Mouse (Mus musculus): ENCODE measurements around the gene Hdac4. TPM values are rescaled to one million over a fixed set of nuclear protein-coding genes. Genes with fewer than 3 reads are reported as not detected.

The Hdac4 gene
- polyA plus RNA-seq, 1 experiment from 2014 or later = 15.0 TPM

- ATAC-seq (replicated peaks; ENCODE audit: low FRiP score, low TSS enrichment, low read depth) (no peak), DNase-seq (ENCODE audit: low spot score) (no peak)
- Histone ChIP-seq H3K27me3 (replicated peaks; ENCODE audit: control insufficient read depth, insufficient read depth, low read length) (no peaks in the 10 kb centered on the region), H3K4me3 (ENCODE audit: low read depth, low read length) (no peak overlapping the region), H3K4me2 (ENCODE audit: low read length) (no peak overlapping the region), H3K4me1 (replicated peaks; ENCODE audit: control insufficient read depth, insufficient read depth, low read length) (peaks cover 10% of the 10 kb centered on the region), H3K9me3 (ENCODE audit: control insufficient read depth, low read length) (no peaks in the 10 kb centered on the region), H3K9ac (ENCODE audit: low read length) (no peak overlapping the region), H3K36me3 (ENCODE audit: control insufficient read depth, insufficient read depth, low read length) (no peaks in the 10 kb centered on the region), H3K27ac (ENCODE audit: low read depth) (no peak overlapping the region)
- 73% methylated on average over 5 of the region's 5 CpGs for WGBS
These were observed 82.9 kb downstream of the Hdac4 start for GRCm38 (mm10) chr1:92112591-92112990.

DNA sequence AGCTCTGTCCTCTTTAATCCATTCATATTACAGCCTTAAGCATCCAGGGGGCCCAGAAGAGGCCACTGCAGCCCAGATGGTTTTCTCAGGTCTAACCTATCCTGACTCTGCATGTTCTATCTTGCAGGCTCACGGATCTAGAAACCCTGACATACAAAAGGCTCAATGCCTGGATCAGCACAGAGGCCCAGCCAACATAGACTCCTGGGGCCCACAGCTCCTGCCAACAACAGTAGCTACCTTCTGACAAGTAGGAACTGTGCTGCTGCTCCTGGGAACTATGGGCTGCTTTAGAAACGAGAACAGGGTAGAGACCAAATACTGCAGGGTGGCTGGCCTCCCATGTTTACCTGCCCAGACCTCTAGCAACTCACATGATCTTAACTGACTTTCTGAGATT lies 83.9 kb downstream of the Hdac4 start:
- no peak overlapping the region for H3K27ac ChIP-seq (ENCODE audit: low read depth)
- no peak overlapping the region for H3K9ac ChIP-seq (ENCODE audit: low read length)
- H3K4me1 ChIP-seq (replicated peaks; ENCODE audit: control insufficient read depth, insufficient read depth, low read length) = peaks cover 10% of the 10 kb centered on the region
- 74% methylated on average over 2 of the region's 2 CpGs for WGBS
- no peaks in the 10 kb centered on the region for H3K9me3 ChIP-seq (ENCODE audit: control insufficient read depth, low read length)
- H3K4me2 ChIP-seq (ENCODE audit: low read length) = no peak overlapping the region
- no peaks in the 10 kb centered on the region for H3K27me3 ChIP-seq (replicated peaks; ENCODE audit: control insufficient read depth, insufficient read depth, low read length)
- ATAC-seq (replicated peaks; ENCODE audit: low FRiP score, low TSS enrichment, low read depth) = no peak
- H3K36me3 ChIP-seq (ENCODE audit: control insufficient read depth, insufficient read depth, low read length) = no peaks in the 10 kb centered on the region
- DNase-seq (ENCODE audit: low spot score) = no peak
- H3K4me3 ChIP-seq (ENCODE audit: low read depth, low read length) = no peak overlapping the region

GRCm38 (mm10) chr1:92111026-92111425 lies 84.5 kb downstream of the Hdac4 start:
- Histone ChIP-seq H3K4me3 (ENCODE audit: low read depth, low read length) (no peak overlapping the region), H3K9me3 (ENCODE audit: control insufficient read depth, low read length) (no peaks in the 10 kb centered on the region), H3K4me2 (ENCODE audit: low read length) (no peak overlapping the region), H3K4me1 (replicated peaks; ENCODE audit: control insufficient read depth, insufficient read depth, low read length) (peaks cover 10% of the 10 kb centered on the region), H3K27ac (ENCODE audit: low read depth) (no peak overlapping the region), H3K9ac (ENCODE audit: low read length) (no peak overlapping the region), H3K27me3 (replicated peaks; ENCODE audit: control insufficient read depth, insufficient read depth, low read length) (no peaks in the 10 kb centered on the region), H3K36me3 (ENCODE audit: control insufficient read depth, insufficient read depth, low read length) (no peaks in the 10 kb centered on the region)
- ATAC-seq (replicated peaks; ENCODE audit: low FRiP score, low TSS enrichment, low read depth) (no peak), DNase-seq (ENCODE audit: low spot score) (no peak)
- WGBS = 85% methylated on average over 1 of the region's 1 CpGs

DNA sequence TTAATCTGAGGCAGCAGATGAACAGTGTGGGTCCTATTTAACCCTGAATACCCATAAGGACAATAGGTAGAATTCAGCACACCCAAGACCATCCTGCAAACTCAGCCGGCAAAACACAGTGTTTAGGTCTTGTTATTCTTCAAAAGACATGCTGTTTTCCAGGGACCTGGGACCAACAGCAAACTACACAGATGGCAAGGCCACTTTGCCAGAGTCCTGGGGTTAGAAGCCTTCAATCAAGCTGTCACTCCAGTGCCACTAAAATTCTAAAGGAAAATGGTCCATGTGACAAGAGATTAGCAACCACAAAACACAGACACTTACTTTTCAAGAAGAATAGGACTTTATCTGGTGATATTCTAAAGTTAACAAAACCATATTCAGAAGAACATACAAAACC lies 86.3 kb downstream of the Hdac4 start:
- Histone ChIP-seq H3K36me3 (ENCODE audit: control insufficient read depth, insufficient read depth, low read length) (no peaks in the 10 kb centered on the region), H3K9me3 (ENCODE audit: control insufficient read depth, low read length) (no peaks in the 10 kb centered on the region), H3K27me3 (replicated peaks; ENCODE audit: control insufficient read depth, insufficient read depth, low read length) (no peaks in the 10 kb centered on the region), H3K9ac (ENCODE audit: low read length) (no peak overlapping the region), H3K4me2 (ENCODE audit: low read length) (no peak overlapping the region), H3K4me1 (replicated peaks; ENCODE audit: control insufficient read depth, insufficient read depth, low read length) (peaks cover 10% of the 10 kb centered on the region), H3K4me3 (ENCODE audit: low read depth, low read length) (no peak overlapping the region), H3K27ac (ENCODE audit: low read depth) (no peak overlapping the region)
- DNase-seq (ENCODE audit: low spot score) = no peak
- no peak for ATAC-seq (replicated peaks; ENCODE audit: low FRiP score, low TSS enrichment, low read depth)
- 72% methylated on average over 1 of the region's 1 CpGs for WGBS

DNA sequence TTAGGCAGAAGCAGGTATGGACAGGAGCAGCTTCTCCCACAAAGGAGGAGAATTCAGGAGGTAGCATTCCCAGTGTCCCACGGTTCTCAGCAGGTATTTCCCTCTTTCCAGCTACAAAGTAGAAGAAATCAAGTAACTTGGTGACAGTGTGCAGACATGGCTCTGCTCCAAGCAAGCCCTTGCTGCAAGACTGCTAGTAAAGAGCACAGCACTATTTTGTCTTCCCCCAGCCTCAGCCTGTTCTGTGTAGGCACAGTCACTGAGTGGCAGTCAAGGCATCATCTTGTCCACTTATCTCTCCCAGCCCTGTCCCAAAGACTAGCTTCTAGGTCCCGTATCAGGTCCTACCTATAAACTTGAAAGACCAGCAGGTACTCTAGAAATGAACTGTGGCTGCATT lies 86.9 kb downstream of the Hdac4 start:
- Histone ChIP-seq H3K4me1 (replicated peaks; ENCODE audit: control insufficient read depth, insufficient read depth, low read length) (peaks cover 7% of the 10 kb centered on the region), H3K4me3 (ENCODE audit: low read depth, low read length) (no peak overlapping the region), H3K9ac (ENCODE audit: low read length) (no peak overlapping the region), H3K27me3 (replicated peaks; ENCODE audit: control insufficient read depth, insufficient read depth, low read length) (no peaks in the 10 kb centered on the region), H3K36me3 (ENCODE audit: control insufficient read depth, insufficient read depth, low read length) (no peaks in the 10 kb centered on the region), H3K4me2 (ENCODE audit: low read length) (no peak overlapping the region), H3K9me3 (ENCODE audit: control insufficient read depth, low read length) (no peaks in the 10 kb centered on the region), H3K27ac (ENCODE audit: low read depth) (no peak overlapping the region)
- no peak for DNase-seq (ENCODE audit: low spot score)
- 84% methylated on average over 2 of the region's 2 CpGs for WGBS
- ATAC-seq (replicated peaks; ENCODE audit: low FRiP score, low TSS enrichment, low read depth) = no peak

DNA sequence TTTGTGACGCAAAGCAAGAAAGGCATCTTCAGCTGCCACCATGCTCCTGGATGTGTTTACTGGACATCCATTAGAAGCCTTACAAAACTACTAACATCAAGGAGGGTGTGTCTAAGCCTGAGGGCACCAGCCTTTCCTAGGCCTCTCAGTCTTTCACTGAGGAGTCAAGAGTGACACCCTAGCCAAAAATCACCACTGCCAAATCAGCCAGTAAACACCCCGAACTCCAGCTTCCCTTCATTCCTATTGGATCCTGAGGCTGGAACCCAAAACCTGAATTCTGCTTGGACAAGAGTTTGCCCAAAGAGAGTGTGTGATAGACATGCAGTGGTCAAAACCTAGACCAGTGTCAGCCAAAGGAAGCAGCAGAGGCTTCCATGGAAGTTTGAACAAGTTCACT lies 87.5 kb downstream of the Hdac4 start:
- 91% methylated on average over 2 of the region's 2 CpGs for WGBS
- ATAC-seq (replicated peaks; ENCODE audit: low FRiP score, low TSS enrichment, low read depth) = no peak
- H3K9me3 ChIP-seq (ENCODE audit: control insufficient read depth, low read length) = no peaks in the 10 kb centered on the region

GRCm38 (mm10) chr1:92107521-92107920 lies 88.0 kb downstream of the Hdac4 start:
- 88% methylated on average over 2 of the region's 2 CpGs for WGBS
- Histone ChIP-seq H3K9ac (ENCODE audit: low read length) (no peak overlapping the region), H3K4me1 (replicated peaks; ENCODE audit: control insufficient read depth, insufficient read depth, low read length) (no peaks in the 10 kb centered on the region), H3K36me3 (ENCODE audit: control insufficient read depth, insufficient read depth, low read length) (no peaks in the 10 kb centered on the region), H3K4me3 (ENCODE audit: low read depth, low read length) (no peak overlapping the region), H3K9me3 (ENCODE audit: control insufficient read depth, low read length) (no peaks in the 10 kb centered on the region), H3K27ac (ENCODE audit: low read depth) (no peak overlapping the region), H3K27me3 (replicated peaks; ENCODE audit: control insufficient read depth, insufficient read depth, low read length) (no peaks in the 10 kb centered on the region), H3K4me2 (ENCODE audit: low read length) (no peak overlapping the region)
- no peak for DNase-seq (ENCODE audit: low spot score)
- no peak for ATAC-seq (replicated peaks; ENCODE audit: low FRiP score, low TSS enrichment, low read depth)

More for the DNA sequence above, 87.5 kb downstream of the Hdac4 start:
- H3K27me3 ChIP-seq (replicated peaks; ENCODE audit: control insufficient read depth, insufficient read depth, low read length) = no peaks in the 10 kb centered on the region
- H3K4me1 ChIP-seq (replicated peaks; ENCODE audit: control insufficient read depth, insufficient read depth, low read length) = peaks cover 1% of the 10 kb centered on the region; the same call in 1 of the 2 replicates
- no peak overlapping the region for H3K27ac ChIP-seq (ENCODE audit: low read depth)
- no peak for DNase-seq (ENCODE audit: low spot score)
- H3K4me2 ChIP-seq (ENCODE audit: low read length) = no peak overlapping the region
- H3K36me3 ChIP-seq (ENCODE audit: control insufficient read depth, insufficient read depth, low read length) = no peaks in the 10 kb centered on the region
- no peak overlapping the region for H3K9ac ChIP-seq (ENCODE audit: low read length)
- H3K4me3 ChIP-seq (ENCODE audit: low read depth, low read length) = no peak overlapping the region

DNA sequence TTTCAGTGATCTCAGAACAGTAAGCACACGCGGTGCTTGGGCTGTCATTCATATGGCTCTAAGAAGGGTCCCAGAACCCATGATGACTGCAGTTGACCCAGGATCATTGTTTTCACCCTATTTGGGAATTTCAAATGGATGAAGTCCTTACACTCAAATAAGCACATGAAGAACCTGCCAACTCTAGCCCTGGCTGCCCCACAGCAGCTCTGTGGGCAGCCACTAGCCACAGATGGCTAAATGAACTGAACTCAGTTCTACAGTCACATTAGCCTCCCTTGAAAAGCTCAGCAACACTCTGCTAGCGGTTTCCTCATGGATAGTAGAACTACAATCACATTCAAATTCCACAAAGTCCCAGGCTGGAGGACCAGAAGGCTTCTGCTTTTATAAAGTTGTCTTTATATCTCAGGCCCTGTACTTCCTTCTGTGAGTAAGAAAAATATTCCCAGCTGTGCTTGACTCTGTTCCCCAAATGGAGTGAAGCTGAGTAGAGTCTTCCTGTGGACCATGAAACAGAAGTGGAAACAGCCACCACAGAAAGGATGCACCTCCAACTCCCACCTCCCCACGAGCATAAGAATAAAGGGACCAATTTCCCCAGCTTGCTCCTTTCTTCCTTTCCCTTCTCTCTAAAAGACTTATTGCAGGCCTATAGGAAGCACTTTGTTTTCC lies 88.9 kb downstream of the Hdac4 start:
- no peak overlapping the region for H3K9ac ChIP-seq (ENCODE audit: low read length)
- H3K4me3 ChIP-seq (ENCODE audit: low read depth, low read length) = no peak overlapping the region
- no peaks in the 10 kb centered on the region for H3K4me1 ChIP-seq (replicated peaks; ENCODE audit: control insufficient read depth, insufficient read depth, low read length)
- H3K36me3 ChIP-seq (ENCODE audit: control insufficient read depth, insufficient read depth, low read length) = no peaks in the 10 kb centered on the region
- no peaks in the 10 kb centered on the region for H3K9me3 ChIP-seq (ENCODE audit: control insufficient read depth, low read length)
- ATAC-seq (replicated peaks; ENCODE audit: low FRiP score, low TSS enrichment, low read depth) = no peak
- DNase-seq (ENCODE audit: low spot score) = no peak
- no peak overlapping the region for H3K27ac ChIP-seq (ENCODE audit: low read depth)
- H3K27me3 ChIP-seq (replicated peaks; ENCODE audit: control insufficient read depth, insufficient read depth, low read length) = no peaks in the 10 kb centered on the region
- H3K4me2 ChIP-seq (ENCODE audit: low read length) = no peak overlapping the region
- WGBS = 83% methylated on average over 4 of the region's 4 CpGs

DNA sequence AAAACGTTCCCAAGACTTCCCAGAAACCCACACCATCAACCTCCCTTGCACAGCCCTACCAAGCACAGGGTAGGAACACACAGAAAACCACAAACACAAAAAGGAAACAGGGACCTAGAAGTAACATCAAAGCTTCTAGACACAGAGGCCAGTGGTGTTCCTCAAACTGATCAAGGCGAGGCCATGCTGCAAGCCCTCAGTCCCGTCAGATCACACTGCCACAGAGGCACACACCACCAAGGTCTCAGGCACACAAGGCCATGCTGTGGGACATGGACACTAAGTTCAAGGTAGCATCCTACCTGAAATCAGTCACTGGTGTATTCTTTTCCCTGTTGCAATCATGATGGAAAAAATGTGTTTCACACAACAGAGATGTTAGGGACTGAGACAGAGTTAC lies 90.8 kb downstream of the Hdac4 start:
- no peak overlapping the region for H3K4me2 ChIP-seq (ENCODE audit: low read length)
- no peaks in the 10 kb centered on the region for H3K27me3 ChIP-seq (replicated peaks; ENCODE audit: control insufficient read depth, insufficient read depth, low read length)
- 77% methylated on average over 3 of the region's 3 CpGs for WGBS
- no peaks in the 10 kb centered on the region for H3K9me3 ChIP-seq (ENCODE audit: control insufficient read depth, low read length)
- no peaks in the 10 kb centered on the region for H3K36me3 ChIP-seq (ENCODE audit: control insufficient read depth, insufficient read depth, low read length)
- no peak overlapping the region for H3K4me3 ChIP-seq (ENCODE audit: low read depth, low read length)
- H3K27ac ChIP-seq (ENCODE audit: low read depth) = no peak overlapping the region
- H3K4me1 ChIP-seq (replicated peaks; ENCODE audit: control insufficient read depth, insufficient read depth, low read length) = 0 out of 2 replicates have a peak, but pooled peaks cover 4% of the 10 kb centered on the region
- H3K9ac ChIP-seq (ENCODE audit: low read length) = no peak overlapping the region
- no peak for ATAC-seq (replicated peaks; ENCODE audit: low FRiP score, low TSS enrichment, low read depth)
- no peak for DNase-seq (ENCODE audit: low spot score)
